Mouse (Mus musculus) embryo, embryonic 11 days (tissue): ENCODE results near the gene Cabp4.
"Not testable (repeated sequence)": the region's sequence is repeated elsewhere in the genome, so short reads cannot be mapped to it uniquely, and the experiment has no call there.

Experiments used
- DNase-seq: peaks from one replicate; pipeline ENCODE4 v3.0.0-alpha.2; 2015

Gene Cabp4

GRCm38 (mm10) chr19:4122411-4123370 is 21.1 kb downstream of the Cabp4 start:
- no peak for DNase-seq

DNA sequence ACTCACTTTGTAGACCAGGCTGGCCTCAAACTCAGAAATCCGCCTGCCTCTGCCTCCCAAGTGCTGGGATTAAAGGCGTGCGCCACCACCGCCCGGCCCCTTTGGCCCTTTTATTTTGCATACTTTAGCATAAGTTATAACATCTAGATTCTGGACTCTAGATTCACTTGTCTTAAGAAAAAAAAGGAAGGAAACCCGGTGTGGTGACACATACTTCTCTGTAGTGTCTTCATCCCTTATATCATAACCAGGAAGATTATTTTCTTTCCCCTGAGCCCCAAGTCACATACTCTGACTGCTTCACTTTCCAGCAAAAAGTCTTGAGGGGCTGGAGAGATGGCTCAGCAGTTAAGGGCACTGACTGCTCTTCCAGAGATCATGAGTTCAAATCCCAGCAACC is 21.9 kb downstream of the Cabp4 start:
- not testable (repeated sequence) for DNase-seq

- DNase-seq: peak; percentile 99
Measured at GRCm38 (mm10) chr19:4121097-4121805, 22.6 kb downstream of the Cabp4 start.

DNA sequence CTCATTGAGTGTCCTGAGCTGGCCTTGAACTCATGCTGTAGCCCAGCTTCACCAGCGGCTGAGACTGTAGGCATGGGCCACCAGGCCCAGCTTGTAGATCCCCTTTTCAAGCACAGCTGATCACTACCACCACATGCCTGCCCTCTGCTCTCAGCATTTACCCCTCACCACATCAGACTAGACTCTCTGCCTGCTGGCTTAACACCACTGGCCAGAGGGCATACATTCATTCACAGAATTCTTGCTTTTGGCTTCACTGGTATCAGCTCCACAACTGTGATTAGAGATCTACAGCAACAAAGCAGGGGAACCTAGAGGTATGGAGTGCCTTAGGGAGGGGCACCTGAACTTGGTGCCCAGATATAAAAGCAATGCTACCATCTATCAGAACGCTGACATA is 23.3 kb downstream of the Cabp4 start:
- DNase-seq: no peak

- DNase-seq: no peak
Measured at GRCm38 (mm10) chr19:4119716-4120487, 23.9 kb downstream of the Cabp4 start.

DNA sequence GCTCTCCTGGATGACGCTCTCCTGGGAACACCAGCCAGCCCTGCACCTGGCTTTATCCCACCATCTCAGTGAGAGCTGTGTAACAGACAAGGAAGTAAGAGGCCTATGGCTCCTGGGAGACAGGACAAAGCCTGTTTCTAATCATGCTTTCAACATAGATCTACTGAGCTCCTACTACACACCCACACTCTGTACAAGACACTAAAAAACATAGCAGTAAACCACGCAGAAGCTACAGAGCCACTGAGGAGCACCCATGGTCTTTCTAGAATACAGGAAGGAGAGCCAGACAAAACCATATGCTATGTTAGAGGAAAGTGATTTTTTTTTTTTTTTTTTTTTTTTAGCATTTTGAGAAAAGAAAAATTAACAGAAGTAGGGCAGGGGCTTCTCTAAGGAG is 25.5 kb downstream of the Cabp4 start:
- no peak for DNase-seq

GRCm38 (mm10) chr19:4117006-4117405 is 26.8 kb downstream of the Cabp4 start:
- no peak for DNase-seq

DNA sequence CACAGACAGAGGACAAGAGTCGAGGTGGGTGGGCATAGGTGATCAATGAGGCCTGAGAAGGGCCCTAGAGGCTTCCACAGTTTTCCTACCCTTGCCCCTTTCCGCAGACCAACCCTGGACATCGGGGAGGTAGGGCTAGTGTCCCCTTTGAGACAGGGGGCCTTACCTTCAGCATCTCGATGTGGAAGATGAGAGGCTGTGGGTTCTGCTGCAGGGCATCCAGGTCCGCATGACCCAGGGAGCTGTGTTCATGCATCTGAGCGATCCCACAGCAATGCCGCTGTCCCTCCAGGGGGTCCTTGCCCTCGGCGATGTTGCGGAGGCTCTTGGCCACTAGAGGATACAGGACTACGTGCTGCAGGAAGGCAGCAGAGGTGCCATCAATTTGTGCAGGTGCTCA is 28.0 kb downstream of the Cabp4 start:
- no peak for DNase-seq

- no peak for DNase-seq
Measured at GRCm38 (mm10) chr19:4115144-4115543, 28.7 kb downstream of the Cabp4 start.

DNA sequence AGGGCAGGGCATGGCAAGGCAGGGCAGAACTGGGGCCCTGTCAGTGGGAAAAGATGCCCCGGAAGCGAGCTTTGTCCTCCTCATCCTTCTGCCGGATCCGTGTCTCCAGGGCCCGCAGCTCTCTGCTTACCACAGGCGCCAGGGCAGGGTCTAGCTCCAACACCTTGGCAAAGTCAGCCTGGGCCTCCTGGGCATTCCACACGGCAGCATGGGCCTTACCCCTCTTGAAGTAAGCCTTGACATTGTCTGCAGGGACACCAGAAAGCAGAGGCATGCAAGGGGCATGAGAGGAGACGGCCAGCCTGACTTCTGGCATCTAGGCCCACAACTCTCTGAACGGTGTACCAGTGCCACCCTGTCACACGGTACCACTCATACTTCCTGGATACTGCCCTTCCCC is 29.3 kb downstream of the Cabp4 start:
- no peak for DNase-seq

DNA sequence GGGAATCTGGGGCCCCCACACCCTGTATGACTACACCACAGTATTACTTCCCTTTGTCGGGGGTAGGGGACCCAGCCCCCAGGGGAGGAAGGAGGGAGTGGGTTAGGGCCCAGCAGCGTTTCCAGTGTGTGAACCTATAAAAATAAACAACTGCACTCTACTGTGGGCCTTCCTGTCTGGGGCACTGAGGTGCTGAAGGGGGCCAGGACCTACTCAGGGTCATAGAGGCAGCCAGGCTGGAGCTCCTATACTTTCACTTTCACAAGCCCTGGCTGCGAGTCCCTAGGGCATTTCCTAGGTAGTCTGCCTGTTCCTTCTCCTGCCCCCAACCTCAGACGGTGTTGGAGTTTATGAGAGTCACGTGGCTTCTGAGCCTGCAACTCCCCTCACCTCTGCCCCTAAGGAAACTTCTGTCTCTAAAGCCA is 30.0 kb downstream of the Cabp4 start:
- DNase-seq: no peak

- DNase-seq: no peak
Measured at GRCm38 (mm10) chr19:4113186-4113805, 30.5 kb downstream of the Cabp4 start.

DNA sequence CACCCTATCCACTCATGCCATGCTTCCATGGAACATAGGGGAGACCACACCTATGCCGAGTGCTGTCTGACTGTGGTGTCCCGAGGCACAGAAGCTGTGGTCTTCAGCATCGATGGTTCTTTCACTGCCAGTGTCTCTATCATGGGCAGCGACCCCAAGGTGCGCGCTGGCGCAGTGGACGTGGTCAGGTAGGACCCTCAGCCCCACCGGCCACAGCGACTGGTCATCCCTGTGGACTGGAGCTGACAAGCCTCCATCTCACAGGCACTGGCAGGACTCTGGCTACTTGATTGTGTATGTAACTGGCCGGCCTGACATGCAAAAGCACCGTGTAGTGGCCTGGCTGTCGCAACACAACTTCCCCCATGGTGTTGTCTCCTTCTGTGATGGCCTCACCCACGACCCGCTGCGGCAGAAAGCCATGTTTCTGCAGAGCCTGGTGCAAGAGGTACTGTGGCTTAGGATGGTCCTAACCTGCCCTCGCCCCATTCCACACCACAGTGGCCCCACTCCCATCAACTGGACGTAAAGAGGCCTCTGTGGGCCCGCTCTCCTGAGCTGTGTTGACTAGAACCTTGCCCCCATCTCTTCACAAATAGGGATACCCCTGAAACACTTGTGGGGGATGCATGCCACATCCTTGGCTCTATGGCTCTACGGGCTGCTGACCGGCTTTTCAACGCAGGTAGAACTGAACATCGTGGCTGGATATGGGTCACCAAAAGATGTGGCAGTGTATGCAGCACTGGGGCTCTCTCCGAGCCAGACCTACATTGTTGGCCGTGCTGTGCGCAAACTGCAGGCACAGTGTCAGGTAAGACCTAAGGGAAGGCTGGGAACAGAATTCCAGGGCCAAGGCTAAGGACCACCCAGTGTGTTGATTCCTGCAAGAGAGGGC is 31.5 kb downstream of the Cabp4 start:
- DNase-seq: no peak

DNA sequence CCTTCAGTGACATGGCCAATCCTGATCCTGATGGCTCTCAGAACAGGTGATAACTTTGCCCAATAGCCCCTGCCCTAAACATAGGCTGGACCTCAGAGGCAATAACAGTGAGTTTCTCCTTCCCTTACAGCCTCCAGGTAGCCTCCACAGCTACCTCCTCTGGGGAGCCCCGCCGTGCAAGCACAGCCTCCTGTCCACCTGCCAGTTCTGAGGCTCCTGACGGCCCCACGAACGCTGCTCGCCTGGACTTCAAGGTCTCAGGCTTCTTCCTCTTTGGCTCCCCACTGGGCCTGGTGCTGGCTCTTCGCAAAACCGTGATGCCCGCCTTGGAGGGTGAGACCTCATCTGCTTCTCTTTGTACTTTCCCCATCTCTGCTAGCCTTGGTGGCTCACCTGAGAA is 35.3 kb downstream of the Cabp4 start:
- no peak for DNase-seq

DNA sequence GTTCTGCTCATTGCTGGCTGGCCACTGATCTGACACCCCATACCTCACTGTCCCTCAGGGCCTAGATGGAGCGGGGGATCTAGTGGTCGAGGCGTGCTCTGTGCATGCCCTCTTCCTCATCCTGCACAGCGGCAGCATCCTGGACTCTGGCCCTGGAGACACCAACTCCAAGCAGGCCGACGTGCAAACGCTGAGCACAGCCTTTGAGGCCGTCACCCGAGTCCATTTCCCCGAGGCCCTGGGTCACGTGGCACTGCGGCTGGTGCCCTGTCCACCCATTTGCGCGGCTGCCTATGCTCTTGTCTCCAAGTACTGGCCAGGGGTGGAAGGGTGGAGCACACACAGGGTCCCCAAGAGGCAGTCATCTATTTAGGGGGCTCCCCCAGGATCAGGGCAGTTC is 37.2 kb downstream of the Cabp4 start:
- DNase-seq: no peak

DNA sequence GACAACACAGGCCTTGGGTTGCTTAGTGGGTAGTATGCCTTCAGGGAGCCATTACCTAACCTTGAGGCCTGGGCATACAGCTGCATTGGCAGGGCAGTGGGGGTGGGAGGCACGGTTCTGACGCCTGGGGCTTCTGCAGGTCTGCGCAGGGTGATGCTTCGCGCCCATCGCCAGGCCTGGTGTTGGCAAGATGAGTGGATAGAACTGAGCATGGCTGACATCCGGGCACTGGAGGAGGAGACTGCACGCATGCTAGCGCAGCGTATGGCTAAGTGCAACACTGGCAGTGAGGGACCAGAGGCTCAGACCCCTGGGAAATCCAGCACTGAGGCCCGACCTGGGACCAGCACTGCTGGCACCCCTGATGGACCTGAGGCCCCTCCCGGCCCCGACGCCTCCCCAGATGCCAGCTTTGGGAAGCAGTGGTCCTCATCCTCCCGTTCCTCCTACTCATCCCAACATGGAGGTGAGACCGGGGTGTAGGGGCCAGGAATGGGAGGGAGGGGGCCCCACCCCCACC is 39.1 kb downstream of the Cabp4 start:
- no peak for DNase-seq

GRCm38 (mm10) chr19:4103792-4104191 is 40.0 kb downstream of the Cabp4 start:
- no peak for DNase-seq

DNA sequence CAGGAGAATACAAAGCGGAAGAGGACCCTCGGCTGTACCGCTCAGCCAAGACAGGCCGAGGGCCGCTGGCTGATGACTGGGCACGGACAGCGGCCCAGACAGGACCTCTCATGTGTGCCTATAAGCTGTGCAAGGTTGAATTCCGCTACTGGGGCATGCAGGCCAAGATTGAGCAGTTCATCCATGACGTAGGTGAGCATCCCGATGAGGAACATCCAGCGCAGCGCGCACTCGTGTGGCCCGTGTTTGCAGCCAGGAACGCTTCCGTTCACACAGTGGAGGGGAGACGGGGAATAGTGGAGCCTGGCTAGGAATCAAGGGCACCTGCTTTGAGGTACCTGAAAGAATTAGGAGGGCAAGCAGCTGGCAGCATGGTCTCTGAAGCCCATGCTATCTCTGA is 40.5 kb downstream of the Cabp4 start:
- DNase-seq: no peak

- DNase-seq: no peak
Measured at GRCm38 (mm10) chr19:4102626-4103025, 41.2 kb downstream of the Cabp4 start.

GRCm38 (mm10) chr19:4102049-4102448 is 41.8 kb downstream of the Cabp4 start:
- DNase-seq: no peak

DNA sequence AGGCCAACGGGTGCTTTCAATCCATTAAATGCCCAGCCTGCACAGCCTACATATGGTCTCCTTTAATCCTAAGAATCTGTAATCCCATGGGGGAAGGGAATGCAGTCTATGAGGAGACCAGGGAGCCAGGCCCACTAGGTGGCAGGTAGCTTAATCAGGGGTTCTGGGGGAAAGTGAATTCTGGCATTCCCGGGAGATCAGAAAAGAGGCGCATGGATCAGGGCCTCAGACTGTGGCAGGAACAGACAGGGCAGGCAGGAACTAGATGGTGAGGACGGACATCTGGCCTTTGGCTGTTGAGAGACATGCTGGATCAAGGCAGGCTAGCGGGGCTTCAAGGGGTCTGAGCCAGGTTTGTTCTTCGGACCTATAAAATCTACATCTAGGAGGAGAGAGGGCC is 42.4 kb downstream of the Cabp4 start:
- DNase-seq: no peak
